Mouse (Mus musculus): ENCODE measurements around the gene Fsd1. TPM values are rescaled to one million over a fixed set of nuclear protein-coding genes. Genes with fewer than 3 reads are reported as not detected.

Gene Fsd1
- total RNA-seq, 2 experiments from 2014 or later = 0.32 TPM; not detected in 1

- no peak for DNase-seq (ENCODE audit: low spot score in 2 of 2)
Measured at GRCm38 (mm10) chr17:56027801-56028441, 41.6 kb downstream of the Fsd1 start.

GRCm38 (mm10) chr17:56030238-56030870 is 44.0 kb downstream of the Fsd1 start:
- no peak for DNase-seq (ENCODE audit: low spot score in 2 of 2)

- no peak for DNase-seq (ENCODE audit: low spot score in 2 of 2)
Measured at GRCm38 (mm10) chr17:56030919-56031318, 44.6 kb downstream of the Fsd1 start.

- no peak for DNase-seq (ENCODE audit: low spot score in 2 of 2)
Measured at GRCm38 (mm10) chr17:56031431-56031830, 45.1 kb downstream of the Fsd1 start.

GRCm38 (mm10) chr17:56032127-56032733 is 45.9 kb downstream of the Fsd1 start:
- no peak for DNase-seq (ENCODE audit: low spot score in 2 of 2)

GRCm38 (mm10) chr17:56032831-56033230 is 46.5 kb downstream of the Fsd1 start:
- no peak for DNase-seq (ENCODE audit: low spot score in 2 of 2)

- DNase-seq (ENCODE audit: low spot score in 2 of 2) = peak in 1 of 2 experiments; percentile 55
Measured at GRCm38 (mm10) chr17:56034040-56034725, 47.9 kb downstream of the Fsd1 start.

- DNase-seq (ENCODE audit: low spot score in 2 of 2) = no peak
Measured at GRCm38 (mm10) chr17:56034726-56035100, 48.4 kb downstream of the Fsd1 start.

- no peak for DNase-seq (ENCODE audit: low spot score in 2 of 2)
Measured at GRCm38 (mm10) chr17:56035216-56035615, 48.9 kb downstream of the Fsd1 start.

GRCm38 (mm10) chr17:56036176-56036900 is 50.0 kb downstream of the Fsd1 start, which contains the start of gene Sh3gl1:
Gene Sh3gl1 (minus strand): TSS chr17:56036635.
- DNase-seq (ENCODE audit: low spot score in 2 of 2) = peak; percentile 99

GRCm38 (mm10) chr17:56036901-56037287 is 50.6 kb downstream of the Fsd1 start:
- DNase-seq (ENCODE audit: low spot score in 2 of 2) = no peak

- DNase-seq (ENCODE audit: low spot score in 2 of 2) = no peak
Measured at GRCm38 (mm10) chr17:56038583-56039261, 52.4 kb downstream of the Fsd1 start.

- DNase-seq (ENCODE audit: low spot score in 2 of 2) = no peak
Measured at GRCm38 (mm10) chr17:56039345-56039744, 53.0 kb downstream of the Fsd1 start.

- peak; percentile 93 to 99 for DNase-seq (ENCODE audit: low spot score in 2 of 2)
Measured at GRCm38 (mm10) chr17:56040030-56040856, 53.9 kb downstream of the Fsd1 start, which contains the start of gene Chaf1a. Gene Chaf1a (plus strand): TSS chr17:56040439.

- no peak for DNase-seq (ENCODE audit: low spot score in 2 of 2)
Measured at GRCm38 (mm10) chr17:56040857-56041163, 54.5 kb downstream of the Fsd1 start.

Other genes starting within 250 kb of the Fsd1 start
- gene Adgre4, start 236.5 kb upstream of the Fsd1 start, total RNA-seq (2021) = under 1 TPM; 0.20 to 0.70 TPM
- 1 to 10 TPM; 3.6 to 5.5 TPM for gene Zfp119a, start 107.6 kb upstream of the Fsd1 start, total RNA-seq (2021)
- 1 to 10 TPM; 5.4 to 6.1 TPM for gene Zfp959, start 94.4 kb upstream of the Fsd1 start, total RNA-seq (2021)
- gene Zfp119b, start 37.0 kb upstream of the Fsd1 start, total RNA-seq (2021) = 1 to 10 TPM; 3.8 to 4.0 TPM
- gene Ebi3, start 33.9 kb upstream of the Fsd1 start, total RNA-seq (2021) = 1 to 10 TPM; 1.9 to 2.0 TPM
- gene Yju2, start 27.4 kb upstream of the Fsd1 start, total RNA-seq (2021) = 10 to 100 TPM; 15.3 to 15.9 TPM
- gene Shd, start 16.0 kb upstream of the Fsd1 start, total RNA-seq (2021) = 1 to 10 TPM; 1.8 to 1.9 TPM
- 1 to 10 TPM; 7.0 TPM for gene Stap2, start 19.1 kb downstream of the Fsd1 start, total RNA-seq (2021)
- 10 to 100 TPM; 32.7 to 44.3 TPM for gene Mpnd, start 19.2 kb downstream of the Fsd1 start, total RNA-seq (2021)
- gene Sh3gl1, start 50.1 kb downstream of the Fsd1 start, total RNA-seq (2021) = 10 to 100 TPM; 56.0 to 59.9 TPM
- 10 to 100 TPM; 13.4 to 14.0 TPM for gene Chaf1a, start 53.9 kb downstream of the Fsd1 start, total RNA-seq (2021)
- gene Ubxn6, start 88.5 kb downstream of the Fsd1 start, total RNA-seq (2021) = 10 to 100 TPM; 45.7 to 46.1 TPM
- gene Hdgfl2, start 93.1 kb downstream of the Fsd1 start, total RNA-seq (2021) = 10 to 100 TPM; 52.4 to 61.6 TPM
- gene Plin4, start 123.3 kb downstream of the Fsd1 start, total RNA-seq (2021) = 10 to 100 TPM; 60.0 to 80.1 TPM
- gene Plin5, start 131.1 kb downstream of the Fsd1 start, total RNA-seq (2021) = 10 to 100 TPM; 25.7 to 29.7 TPM
- gene Lrg1, start 135.5 kb downstream of the Fsd1 start, total RNA-seq (2021) = 1 to 10 TPM; 3.1 to 4.0 TPM
- 10 to 100 TPM; 21.0 to 21.8 TPM for gene Sema6b, start 153.8 kb downstream of the Fsd1 start, total RNA-seq (2021)
- gene Tnfaip8l1, start 176.0 kb downstream of the Fsd1 start, total RNA-seq (2021) = 1 to 10 TPM; 6.7 to 6.8 TPM
- 10 to 100 TPM; 42.4 to 47.5 TPM for gene Mydgf, start 197.4 kb downstream of the Fsd1 start, total RNA-seq (2021)
- gene Dpp9, start 232.4 kb downstream of the Fsd1 start, total RNA-seq (2021) = 10 to 100 TPM; 30.0 to 30.5 TPM

Measured in gastrocnemius, postnatal 4 days (tissue).